Mouse (Mus musculus): ENCODE measurements around the gene Capza2. TPM values are rescaled to one million over a fixed set of nuclear protein-coding genes. Genes with fewer than 3 reads are reported as not detected.
"Not testable (repeated sequence)": the region's sequence is repeated elsewhere in the genome, so short reads cannot be mapped to it uniquely, and the experiment has no call there.

Gene Capza2
- polyA plus RNA-seq, 1 experiment, result 24.0 TPM

DNA sequence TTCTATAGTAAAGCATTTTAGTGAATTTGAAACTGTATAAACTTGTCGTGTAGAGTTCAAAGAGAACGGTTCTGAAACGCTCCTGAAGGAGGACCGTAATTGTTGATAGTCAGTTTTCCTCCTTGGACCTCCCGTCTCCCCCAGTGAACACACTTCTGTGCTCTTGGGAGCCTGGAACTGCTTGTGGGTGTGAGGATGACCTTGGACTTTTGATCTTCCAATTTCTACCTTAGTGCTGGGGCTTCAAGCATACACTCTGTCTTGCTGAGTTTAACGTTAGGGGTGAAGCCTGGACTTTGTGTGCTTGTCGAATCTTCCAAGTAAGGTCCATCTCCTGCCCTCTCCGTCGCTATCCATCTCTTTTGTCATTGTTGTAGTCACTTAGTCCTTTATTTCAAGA lies 4.0 kb downstream of the Capza2 start:
- DNase-seq (ENCODE audit: low read depth), result no peak

- DNase-seq (ENCODE audit: low read depth), result no peak
Measured at GRCm38 (mm10) chr6:17642739-17643138, 6.7 kb downstream of the Capza2 start.

- DNase-seq (ENCODE audit: low read depth), result no peak
Measured at GRCm38 (mm10) chr6:17646107-17646506, 10.1 kb downstream of the Capza2 start.

GRCm38 (mm10) chr6:17652132-17652531 lies 16.1 kb downstream of the Capza2 start:
- DNase-seq (ENCODE audit: low read depth), result no peak

GRCm38 (mm10) chr6:17655080-17655479 lies 19.0 kb downstream of the Capza2 start:
- DNase-seq (ENCODE audit: low read depth), result no peak

- DNase-seq (ENCODE audit: low read depth), result no peak
Measured at GRCm38 (mm10) chr6:17657308-17657707, 21.3 kb downstream of the Capza2 start.

DNA sequence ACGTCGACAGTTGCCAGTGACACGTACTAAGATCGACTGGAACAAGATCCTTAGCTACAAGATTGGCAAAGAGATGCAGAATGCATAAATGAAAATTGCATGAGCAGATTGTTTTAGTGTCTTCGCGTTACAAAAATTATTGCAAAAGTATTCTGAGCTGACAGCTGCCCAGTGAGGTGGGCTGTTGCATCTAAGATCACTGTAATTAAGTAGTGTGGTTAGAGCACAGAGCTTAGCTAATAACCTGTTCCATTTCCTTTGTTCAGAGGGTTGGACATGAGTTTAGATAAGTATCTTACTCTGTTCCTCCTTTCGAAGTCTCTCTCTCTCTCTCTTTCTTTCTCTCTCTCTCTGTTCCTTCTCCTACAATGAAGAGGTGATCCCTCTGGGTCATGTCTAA lies 29.3 kb downstream of the Capza2 start:
- no peak for DNase-seq (ENCODE audit: low read depth)

DNA sequence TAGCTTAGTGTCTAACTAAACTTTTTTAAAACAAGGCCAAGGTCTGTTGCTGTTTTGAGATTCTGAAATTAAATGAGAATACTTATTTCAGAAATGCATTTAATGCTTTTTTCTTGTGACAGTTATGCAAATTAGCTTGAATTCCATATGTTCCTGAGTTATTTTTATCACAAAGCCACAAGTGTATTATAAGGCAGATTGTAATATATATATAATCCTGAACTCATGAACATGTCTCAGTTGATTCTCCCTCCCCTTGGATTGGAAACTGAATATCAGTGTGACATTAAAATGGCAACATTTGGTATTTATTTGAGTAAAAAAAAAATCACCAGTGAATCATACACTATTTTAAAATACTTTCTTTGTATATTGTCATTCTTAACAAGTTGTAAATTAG lies 30.0 kb downstream of the Capza2 start:
- no peak for DNase-seq (ENCODE audit: low read depth)

DNA sequence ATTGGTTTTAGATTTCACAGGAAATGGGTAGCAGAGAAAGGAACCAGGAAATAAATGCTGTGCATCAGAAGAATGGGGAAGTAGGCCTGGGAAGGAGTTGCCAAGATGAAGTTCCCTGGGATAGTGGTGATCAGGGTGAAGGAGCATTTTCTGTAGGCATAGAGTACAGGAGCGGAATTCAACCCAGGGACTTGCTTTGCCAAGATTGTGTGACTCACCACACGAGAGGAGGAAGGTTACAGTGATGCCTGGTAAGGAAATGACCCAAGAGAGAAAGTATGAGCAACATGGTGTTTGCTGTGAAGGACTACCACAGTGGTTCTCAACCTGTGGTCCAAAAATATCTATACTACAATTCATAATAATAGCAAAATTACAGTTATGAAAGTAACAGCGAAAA lies 31.8 kb downstream of the Capza2 start:
- no peak for DNase-seq (ENCODE audit: low read depth)

DNA sequence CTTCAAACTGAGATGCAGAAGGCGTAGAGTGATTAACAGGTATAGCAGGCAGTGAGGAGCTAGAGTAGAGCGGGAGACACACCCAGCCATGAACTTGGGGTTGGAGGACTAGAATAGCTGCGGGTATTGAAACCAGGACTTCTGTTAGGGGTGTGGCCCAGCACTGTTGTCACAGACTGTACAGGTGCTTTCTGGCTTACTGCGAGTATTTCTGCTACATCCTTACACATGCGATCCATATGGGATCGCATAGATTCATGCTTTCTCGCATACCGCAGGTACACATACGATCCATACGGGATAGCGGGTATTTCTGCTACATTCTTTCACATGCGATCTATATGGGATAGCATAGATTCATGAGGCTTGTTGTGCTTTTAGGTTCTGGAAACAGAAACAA lies 32.3 kb downstream of the Capza2 start:
- DNase-seq (ENCODE audit: low read depth), result no peak

- no peak for DNase-seq (ENCODE audit: low read depth)
Measured at GRCm38 (mm10) chr6:17669826-17670225, 33.8 kb downstream of the Capza2 start.

GRCm38 (mm10) chr6:17675019-17675756 lies 39.2 kb downstream of the Capza2 start:
- DNase-seq (ENCODE audit: low read depth), result no peak

- no peak for DNase-seq (ENCODE audit: low read depth)
Measured at GRCm38 (mm10) chr6:17677008-17677407, 41.0 kb downstream of the Capza2 start.

GRCm38 (mm10) chr6:17680266-17680925 lies 44.4 kb downstream of the Capza2 start:
- no peak for DNase-seq (ENCODE audit: low read depth)

GRCm38 (mm10) chr6:17681810-17682209 lies 45.8 kb downstream of the Capza2 start:
- DNase-seq (ENCODE audit: low read depth), result no peak

GRCm38 (mm10) chr6:17688676-17689075 lies 52.6 kb downstream of the Capza2 start:
- DNase-seq (ENCODE audit: low read depth), result no peak

- no peak for DNase-seq (ENCODE audit: low read depth)
Measured at GRCm38 (mm10) chr6:17692647-17693046, 56.6 kb downstream of the Capza2 start, which contains the start of gene St7. Gene St7 (plus strand): TSS chr6:17692933.

DNA sequence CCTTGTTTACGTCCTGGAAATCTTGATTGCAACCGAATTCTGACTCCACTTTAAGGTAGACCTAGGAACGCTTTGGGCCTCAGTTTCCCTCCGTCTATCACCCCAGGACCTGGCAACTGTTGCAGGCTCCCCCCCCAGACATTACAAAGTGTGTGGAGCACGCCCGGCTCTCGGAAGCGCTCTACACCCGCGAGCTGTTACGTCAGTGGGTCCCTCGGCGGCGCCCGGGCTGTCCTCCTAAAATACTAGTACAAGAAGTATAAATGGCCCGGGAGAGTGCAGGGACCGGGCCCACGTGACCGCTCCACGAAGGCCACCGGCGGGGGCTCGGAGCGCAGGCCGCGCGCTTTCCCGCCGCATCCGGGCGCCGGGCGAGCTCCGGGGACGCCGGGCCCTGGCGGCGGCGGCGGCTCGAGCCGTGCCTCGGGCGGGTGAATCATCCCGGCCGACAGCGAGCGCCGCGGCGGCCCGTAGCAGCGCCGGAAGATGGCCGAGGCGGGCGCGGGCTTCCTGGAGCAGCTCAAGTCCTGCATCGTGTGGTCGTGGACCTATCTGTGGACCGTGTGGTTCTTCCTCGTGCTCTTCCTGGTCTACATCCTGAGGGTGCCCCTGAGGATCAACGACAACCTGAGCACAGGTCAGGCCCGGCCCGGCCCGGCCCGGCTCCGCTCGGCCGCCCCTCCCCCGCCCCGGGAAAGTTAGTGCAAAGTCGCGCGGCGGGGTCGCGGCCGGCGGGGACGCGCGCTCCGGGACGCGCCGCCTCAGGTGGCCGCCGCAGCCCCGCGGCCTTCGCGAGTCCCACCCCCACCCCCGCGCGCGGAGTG lies 57.9 kb downstream of the Capza2 start:
- no peak for DNase-seq (ENCODE audit: low read depth)

DNA sequence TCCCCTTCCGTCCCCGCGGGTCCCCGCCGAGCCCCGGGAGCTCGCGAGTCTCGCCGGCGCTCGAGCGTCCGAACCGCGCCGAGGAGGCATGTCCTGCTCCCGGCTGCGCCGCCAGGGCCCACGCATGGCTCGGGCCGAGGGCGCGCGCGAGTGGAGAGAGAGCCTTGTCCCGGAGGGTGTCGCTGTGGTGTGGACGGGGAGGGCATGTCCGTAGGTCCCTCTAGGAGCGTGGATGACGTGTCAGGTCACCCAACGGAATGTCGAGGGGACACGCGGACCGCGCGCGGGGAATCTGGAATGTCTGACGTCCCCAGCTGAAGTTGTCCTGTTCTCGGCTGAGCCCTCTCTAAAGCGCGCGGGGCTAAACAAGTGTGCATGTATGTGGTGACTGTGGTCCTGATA lies 58.5 kb downstream of the Capza2 start:
- DNase-seq (ENCODE audit: low read depth), result no peak

GRCm38 (mm10) chr6:17696321-17696734 lies 60.3 kb downstream of the Capza2 start:
- DNase-seq (ENCODE audit: low read depth), result no peak

DNA sequence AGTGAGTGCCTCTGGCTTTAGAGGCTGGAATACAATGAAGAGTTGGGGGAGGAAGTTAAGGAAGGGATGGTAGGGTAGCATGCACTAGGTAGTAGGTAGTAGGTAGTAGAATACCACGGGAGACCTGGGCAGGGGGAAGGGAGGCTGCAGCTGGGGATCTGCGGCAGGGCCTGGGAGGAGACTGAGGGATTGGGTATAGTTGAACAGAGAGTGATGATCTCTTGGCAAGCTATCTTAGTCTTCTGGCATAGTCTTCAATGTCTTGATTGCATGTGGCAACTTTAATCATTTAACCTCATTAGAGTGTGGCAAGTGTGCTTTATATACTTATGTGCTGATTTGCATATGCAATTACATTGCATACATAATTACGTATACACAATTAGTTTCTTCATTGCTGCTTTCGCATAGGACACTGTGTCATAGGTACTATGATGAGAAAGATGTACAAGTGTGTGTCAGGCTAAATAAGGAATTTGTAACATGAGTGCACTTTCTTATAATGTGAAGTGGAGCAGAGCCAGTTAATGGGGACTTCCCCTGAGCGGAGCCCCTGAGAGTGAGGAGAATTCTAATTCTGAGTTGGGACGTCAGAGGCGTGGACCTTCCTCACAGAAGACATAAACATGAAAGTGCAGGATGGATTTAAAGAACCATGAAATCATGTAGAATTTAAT lies 65.0 kb downstream of the Capza2 start:
- DNase-seq (ENCODE audit: low read depth), result no peak

DNA sequence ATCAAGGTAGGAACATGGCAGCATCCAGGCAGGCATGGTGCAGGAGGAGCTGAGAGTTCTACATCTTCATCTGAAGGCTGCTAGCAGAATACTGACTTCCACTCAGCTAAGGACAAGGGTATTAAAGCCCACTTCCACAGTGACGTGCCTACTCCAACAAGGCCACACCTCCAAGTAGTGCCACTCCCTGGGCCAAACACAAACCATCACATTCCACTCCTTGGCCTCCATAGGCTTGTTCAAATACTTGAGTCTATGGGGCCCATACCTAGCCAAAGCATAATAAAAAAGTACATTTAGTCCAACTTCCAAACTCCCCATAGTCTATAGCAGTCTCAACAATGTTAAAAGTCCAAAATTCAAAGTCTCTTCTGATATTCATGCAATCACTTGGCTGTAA lies 68.0 kb downstream of the Capza2 start:
- DNase-seq (ENCODE audit: low read depth), result not testable (repeated sequence)

All from gonadal fat pad, adult 2 months (tissue).